In the genomic region with DNA sequence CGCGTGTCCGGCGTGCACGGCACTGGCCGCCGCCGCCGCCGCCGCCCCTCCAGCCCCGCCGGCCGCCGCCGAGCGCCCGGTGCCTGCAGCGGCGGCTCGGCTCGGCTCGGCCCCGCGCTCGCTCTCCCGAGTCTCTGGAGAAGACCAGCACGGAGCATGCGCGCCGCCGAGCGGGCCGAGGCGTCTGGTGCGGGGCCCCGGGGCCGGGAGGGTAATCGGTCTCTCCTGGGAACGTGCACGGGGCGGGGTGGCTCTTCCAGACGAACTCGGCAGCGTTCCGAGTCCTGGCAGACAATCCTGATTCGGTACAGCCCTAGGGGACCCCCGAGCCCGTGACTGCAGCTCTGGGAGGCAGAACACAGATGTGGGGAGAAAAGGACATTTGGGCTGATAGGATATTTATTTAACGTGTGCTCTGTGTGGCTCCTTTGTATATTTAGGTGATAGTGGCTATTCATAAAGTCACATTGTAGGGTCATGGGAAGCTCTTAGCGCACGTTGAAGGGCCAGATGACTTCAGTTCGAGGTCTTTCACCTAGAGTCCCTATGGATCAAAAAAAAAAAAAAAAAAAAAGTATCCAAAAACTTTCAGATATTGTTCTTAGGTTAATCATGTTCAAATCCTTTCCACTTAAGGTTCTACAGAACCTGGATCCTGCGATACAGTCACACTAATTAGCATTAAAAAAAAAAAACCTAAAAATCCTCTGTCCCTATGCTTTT, we compare ENCODE assay signal across 8 mouse cellular contexts. TPM values are rescaled to one million over a fixed set of nuclear protein-coding genes. Genes with fewer than 3 reads are reported as not detected.
A peak's percentile ranks its signal among the peaks of the same experiment; 100 is the strongest.
DNase-seq lines count a peak whose midpoint lies in the region; ATAC-seq lines count a peak whose summit lies in the region.

No protein-coding gene starts in this region.

- H3K4me2 ChIP-seq in hindbrain, embryonic 13.5 days: peak overlapping the region; percentile 61

- under 1% methylated on average over 33 of the region's 54 CpGs for WGBS in hindbrain, embryonic 13.5 days

- H3K9me3 ChIP-seq in hindbrain, embryonic 13.5 days: no peaks in the 10 kb centered on the region

- peak overlapping the region; percentile 97 for H3K27ac ChIP-seq in hindbrain, embryonic 13.5 days

- H3K36me3 ChIP-seq in hindbrain, embryonic 13.5 days: no peaks in the 10 kb centered on the region

- peaks cover 15% of the 10 kb centered on the region for H3K4me1 ChIP-seq in hindbrain, embryonic 13.5 days (replicated peaks)

- DNase-seq in T-cell, adult 2 months (ENCODE audit: low spot score): peak; percentile 69
- DNase-seq in cerebellum, postnatal 14 days: peak; percentile 88 to 89
- peak; percentile 50 to 71 for DNase-seq in frontal cortex, postnatal 14 days (ENCODE audit: low spot score in 2 of 2)
- DNase-seq in left cerebral cortex, adult 11 months (ENCODE audit: low spot score): peak; percentile 32
- DNase-seq in lung, postnatal 4 days: peak; percentile 86 to 91
- peak; percentile 83 for DNase-seq in retina, postnatal 7 days (ENCODE audit: low read depth, low spot score)
- DNase-seq in urinary bladder, adult 2 months (ENCODE audit: low spot score): peak; percentile 79

- peak overlapping the region; percentile 79 for H3K4me3 ChIP-seq in hindbrain, embryonic 13.5 days

- peak; percentile 87 for ATAC-seq in hindbrain, embryonic 13.5 days (ENCODE audit: low FRiP score)

- H3K9ac ChIP-seq in hindbrain, embryonic 13.5 days: peak overlapping the region; percentile 89

- H3K27me3 ChIP-seq in hindbrain, embryonic 13.5 days: no peaks in the 10 kb centered on the region

RNA-seq across cellular contexts. Expression of gene Sos2, which starts 0.6 kb away (rescaled TPM):
- 12.6 and 13.0 TPM in 2 replicates for polyA plus RNA-seq in hindbrain, embryonic 13.5 days (2015; fragmentation: Nextera tagmentation; extraction: Ambion mirVana)
- polyA plus RNA-seq in urinary bladder, adult 2 months (2012; rRNA removed): 27.8 and 30.3 TPM in 2 replicates

RNA-seq across cellular contexts. Expression of gene L2hgdh, which starts 42.4 kb away (rescaled TPM):
- polyA plus RNA-seq in hindbrain, embryonic 13.5 days (2015; fragmentation: Nextera tagmentation; extraction: Ambion mirVana): 11.5 and 11.6 TPM in 2 replicates
- 9.6 and 11.9 TPM in 2 replicates for polyA plus RNA-seq in urinary bladder, adult 2 months (2012; rRNA removed)

RNA-seq across cellular contexts. Expression of gene Atp5s, which starts 42.5 kb away (rescaled TPM):
- 26.1 and 30.0 TPM in 2 replicates for polyA plus RNA-seq in hindbrain, embryonic 13.5 days (2015; fragmentation: Nextera tagmentation; extraction: Ambion mirVana)
- polyA plus RNA-seq in urinary bladder, adult 2 months (2012; rRNA removed): 20.0 and 30.4 TPM in 2 replicates

Comparison
In these comparisons a context has a peak if more than half of its experiments do, and no peak if none do; other contexts are left out.
1. Peak in every context shown above with its lines: DNase-seq, ATAC-seq, H3K4me3 ChIP-seq and H3K27ac ChIP-seq.
2. DNase-seq: peak in every context shown above with its lines; median percentile 88 in cerebellum, postnatal 14 days; 88 in lung, postnatal 4 days; 83 in retina, postnatal 7 days; 79 in urinary bladder, adult 2 months; 69 in T-cell, adult 2 months; 60 in frontal cortex, postnatal 14 days; 32 in left cerebral cortex, adult 11 months.